Mouse (Mus musculus): ENCODE measurements around the gene Smad3.
A peak's percentile ranks its signal among the peaks of the same experiment; 100 is the strongest.

Gene Smad3

DNA sequence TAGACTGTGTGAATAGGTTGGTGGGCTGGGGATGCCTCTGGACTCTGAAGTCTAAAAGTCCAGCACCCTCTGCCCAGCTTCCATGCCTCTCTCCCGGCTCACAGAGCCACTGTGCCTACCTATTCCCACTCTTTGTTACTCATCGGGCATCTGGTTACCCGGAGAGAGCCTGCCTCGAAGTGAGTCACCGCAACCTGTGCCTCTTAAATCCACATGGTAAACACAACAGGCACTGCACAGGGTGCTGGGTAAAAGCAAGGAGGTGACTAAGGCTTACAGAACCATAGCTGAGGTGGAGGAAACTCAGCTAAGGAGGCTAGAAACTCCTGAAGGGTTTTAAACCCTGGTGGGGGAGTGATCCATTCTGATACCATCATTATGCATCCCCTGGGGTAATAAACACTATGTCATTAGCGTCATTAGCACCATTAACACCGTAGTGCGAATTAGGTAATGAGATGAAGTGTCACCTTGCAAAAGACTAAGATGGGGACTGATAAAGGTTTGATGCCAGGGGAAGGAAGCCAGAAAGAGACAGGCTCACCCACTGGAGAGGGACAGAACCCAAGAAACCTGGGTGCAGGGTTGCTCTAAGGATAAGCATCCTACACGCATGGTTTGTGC is 38.9 kb downstream of the Smad3 start:
- no peak for DNase-seq

DNA sequence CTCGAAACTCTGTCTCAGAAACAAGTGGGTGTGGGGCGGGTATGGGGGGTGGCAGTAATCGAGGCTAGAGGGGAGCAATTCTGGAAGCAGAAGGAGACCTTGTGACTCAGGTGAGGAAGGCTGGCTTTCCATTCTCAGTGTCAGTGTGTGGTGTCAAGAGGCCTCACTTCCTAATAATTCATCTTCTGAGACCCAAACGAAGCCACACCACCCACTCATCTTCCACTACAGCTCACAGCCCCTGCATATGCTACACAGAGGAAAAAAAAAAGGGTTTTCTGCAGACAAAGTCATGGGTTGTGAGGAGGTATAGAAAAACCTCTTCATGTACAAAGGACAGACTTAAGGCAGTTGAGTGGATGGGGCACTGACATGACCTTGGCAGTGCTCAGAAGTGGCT is 39.6 kb downstream of the Smad3 start:
- DNase-seq: no peak

DNA sequence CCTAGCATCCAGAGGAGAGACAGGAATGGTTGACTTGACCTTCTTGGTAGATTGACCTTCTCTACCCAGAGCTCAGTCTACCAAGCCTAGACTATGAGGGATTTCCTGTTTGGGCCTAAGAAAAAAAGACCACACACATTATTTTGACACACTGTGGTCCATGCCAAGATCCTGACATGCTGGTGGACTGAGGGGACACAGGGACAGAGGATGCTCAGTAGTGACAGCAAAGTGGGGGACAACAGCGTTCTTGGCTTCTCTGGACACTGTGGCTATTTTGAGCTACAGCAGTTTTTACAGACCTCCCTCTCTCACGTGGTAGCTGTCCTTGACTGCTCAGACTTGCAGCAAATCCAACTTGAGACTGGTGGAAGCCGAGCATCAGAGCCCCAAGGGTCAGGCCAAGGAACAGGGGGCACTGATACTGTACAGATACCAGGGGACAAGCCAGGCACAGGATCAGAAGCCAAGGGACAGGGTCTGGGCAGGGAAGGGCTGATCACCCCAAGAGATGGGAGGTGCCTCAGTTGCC is 40.3 kb downstream of the Smad3 start:
- DNase-seq: peak; percentile 60

DNA sequence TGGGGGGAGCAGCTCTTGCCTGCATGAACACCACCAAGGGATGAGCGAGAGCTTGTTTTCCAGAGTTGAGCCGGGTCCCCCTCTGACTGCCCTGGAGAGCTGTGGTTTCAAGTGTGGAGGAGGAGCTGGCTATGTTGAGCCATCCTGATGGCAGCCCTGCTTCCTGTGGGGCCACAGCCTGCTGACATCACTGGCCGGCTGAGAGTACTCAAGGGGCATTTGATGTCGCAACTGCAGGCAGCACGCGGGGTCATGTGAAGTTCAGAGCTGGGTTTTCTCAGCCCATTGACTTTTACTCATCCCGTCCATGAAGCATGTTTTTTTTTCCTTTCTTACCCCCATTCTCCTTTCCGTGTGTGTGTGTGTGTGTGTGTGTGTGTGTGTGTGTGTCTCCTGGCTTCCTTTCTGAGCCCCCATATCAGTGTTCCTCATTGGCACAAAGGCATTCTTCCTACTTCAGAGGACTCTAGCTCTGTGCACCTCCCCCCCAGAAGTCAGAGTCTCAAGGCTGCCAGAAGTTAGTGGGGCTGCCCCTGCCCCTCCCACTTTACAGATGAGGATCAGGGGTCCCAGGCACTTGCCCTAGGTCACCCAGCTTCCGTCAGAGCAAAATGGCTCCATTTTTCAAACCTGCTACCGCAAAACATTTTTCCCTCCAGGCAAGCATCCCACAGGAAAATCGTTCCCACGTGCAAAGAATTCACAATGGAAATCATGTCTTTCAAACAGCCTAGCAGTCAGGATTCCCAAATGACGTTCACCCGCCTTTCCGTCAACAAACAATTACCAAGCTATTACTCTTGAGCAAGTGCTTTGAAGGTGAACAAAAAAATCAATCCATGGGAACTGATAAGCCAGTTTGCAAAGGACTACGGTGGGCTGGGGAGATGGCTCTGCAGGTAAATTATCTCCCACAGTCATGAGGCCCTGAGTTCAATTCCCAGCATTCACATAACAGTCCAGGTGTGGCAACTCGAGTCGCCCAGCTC is 41.4 kb downstream of the Smad3 start:
- peak; percentile 90 for DNase-seq

DNA sequence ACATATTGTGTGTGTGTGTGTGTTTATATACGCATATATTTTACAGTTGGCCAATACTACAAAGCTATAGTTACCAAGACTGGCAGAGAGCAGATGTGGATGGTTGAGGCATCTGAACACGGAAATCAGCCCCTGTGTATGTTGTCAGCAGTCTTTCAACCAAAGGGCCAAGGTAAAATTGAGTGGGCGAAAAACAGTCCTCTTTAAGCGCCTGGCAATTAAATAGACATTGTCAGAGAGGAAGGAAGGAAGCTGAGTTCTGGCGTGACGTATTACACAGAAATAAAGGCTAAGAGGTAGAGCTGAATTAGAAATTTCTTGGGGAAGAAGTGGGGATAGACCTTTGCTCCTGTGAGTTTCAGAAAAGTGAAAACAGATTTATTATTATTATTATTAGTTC is 43.2 kb downstream of the Smad3 start:
- no peak for DNase-seq

DNA sequence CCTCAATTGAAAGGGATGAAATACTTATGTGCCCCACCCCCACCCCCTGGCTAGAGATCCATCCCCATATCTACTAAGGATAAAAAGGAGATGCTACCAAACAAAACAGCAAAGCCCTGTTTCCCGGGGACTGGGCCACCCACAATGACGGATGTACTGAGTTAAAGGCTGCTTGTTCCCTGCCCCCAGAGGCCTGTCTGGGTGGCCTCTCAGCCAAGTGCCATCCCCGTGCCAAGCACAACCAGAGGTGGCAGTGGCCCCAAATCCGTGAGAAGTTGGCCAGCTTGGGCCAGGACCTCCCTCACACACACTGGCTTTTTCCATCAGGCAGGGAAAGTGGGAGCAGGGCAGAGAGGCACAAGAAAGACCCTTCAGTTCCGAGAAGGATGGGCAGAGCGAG is 45.0 kb downstream of the Smad3 start:
- peak; percentile 45 for DNase-seq

DNA sequence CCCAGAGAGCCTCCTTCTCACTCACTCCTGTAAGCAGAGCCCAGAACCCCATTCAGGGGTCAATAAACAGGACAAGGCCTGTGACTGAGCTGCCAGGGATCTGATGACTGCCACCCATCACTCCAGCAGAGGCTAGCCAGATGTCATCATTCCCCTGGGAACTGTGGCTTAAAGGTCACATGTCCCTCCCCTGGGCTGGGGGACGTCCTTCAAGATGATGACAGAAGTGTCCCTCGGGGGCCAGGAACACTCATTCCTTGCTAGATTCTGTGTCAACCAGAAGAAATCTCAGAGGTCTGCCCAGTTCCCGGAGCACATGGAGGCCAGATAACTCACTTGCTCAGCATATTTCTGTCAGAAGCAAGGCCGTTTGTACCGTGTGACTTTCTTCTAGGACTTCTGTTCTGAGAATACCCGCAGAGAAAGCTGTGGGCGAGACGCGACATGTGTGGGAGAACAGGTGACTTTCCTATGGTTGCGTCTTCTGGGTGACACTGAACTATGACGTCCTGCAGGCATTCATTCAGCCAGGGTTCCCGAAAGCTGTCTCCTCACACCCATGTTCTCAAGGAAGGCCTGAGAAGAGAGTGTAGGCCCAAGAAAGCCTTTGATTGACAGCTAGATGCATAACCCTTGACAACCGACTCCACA is 46.1 kb downstream of the Smad3 start:
- DNase-seq: peak; percentile 85

DNA sequence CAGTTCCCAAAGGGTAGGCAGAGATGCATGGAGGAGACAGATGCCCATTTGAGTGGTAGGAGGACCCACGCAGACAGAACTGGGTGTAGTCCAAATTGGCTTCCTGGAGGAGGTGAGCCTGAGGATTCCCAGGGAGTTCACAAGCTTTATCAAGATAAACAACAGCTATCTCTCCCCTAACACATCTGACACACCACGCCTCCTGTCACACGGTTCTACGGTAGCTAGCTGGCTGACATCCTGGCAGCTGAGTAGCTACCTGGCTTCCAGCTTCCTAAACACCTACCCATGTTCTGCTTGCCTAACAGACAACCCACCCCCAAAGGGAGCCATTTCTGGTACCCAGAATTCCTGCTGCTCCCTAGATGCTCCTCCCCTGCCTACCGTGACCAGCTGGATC is 47.9 kb downstream of the Smad3 start:
- DNase-seq: no peak

DNA sequence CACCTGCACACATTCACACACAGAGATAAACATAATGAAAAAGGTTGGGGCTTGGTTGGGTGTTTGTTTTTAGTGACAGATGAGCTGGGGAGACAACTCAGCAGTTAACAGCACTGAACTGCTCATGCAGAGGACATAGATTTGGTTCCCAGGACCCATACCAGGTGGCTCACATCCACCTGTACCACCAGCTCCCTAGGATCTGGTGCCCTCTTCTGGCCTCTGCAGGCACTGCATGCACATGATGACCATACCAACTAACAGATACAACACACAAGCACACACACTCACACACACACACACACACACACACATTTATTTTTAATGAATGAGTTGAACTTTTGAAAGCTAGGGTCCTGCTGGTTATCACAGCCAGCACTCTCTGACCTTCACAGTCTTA is 48.5 kb downstream of the Smad3 start:
- no peak for DNase-seq

DNA sequence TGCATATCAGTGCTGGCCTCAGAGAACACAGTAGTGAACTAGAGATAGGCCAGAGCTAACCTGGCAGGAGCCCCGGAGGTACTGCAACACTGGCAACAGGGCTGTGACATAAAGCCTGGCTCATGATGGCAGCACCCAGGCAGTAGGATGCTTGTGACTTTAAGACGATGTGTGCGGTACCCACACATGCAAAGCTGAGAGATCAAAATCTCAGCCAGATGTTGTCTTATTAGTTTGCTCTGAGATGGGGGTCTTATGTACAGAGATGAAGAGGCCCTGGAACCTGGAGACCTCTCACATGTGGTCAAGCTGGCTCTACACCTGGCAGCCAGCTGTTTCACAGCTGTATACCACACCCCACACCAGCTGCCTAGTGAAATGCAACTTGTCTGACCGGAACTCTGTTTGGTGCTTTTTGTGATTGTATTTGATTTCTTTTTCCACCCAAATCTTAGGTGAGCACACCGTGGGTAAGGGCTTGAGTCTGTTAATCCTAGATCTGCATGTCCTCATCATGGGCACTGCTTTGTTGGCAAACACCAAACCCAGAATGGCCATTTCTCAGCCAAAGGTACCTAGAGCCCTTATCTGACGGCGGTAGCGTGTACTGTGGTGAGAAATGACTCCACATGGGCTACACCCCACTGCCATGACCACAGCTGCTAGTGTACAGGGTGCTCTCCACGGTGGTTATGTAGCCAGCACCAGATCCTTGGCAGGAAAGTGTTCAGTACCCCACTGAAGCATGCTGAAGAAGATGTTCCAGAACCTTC is 49.8 kb downstream of the Smad3 start:
- DNase-seq: no peak

DNA sequence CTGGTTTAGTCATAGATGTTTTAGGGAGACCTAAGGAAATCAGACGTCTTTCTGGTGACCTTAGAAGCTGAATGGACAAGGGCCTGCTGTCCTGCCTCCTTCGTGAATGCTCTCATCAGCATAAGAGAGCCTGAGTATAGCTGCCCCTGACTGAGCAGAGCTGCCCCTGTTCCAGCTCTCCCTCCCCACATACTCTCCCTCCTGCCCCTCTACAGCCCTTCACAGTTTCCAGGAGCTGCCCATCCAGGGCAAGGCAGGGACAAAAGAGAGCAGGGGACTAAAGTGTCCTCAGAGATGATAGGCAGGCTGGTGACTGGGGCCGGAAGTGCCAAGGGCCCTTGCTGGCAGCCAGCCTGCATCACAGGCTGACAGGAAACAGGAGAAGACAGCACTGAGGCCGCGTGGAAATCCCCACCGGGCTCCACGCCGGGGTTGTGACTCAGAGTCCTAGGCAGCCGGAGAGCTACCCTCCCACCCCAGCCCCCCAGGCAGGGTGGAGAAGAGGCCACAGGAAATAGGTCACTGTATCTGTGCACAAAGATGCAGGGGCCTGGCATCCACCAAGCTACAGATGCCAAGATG is 51.6 kb downstream of the Smad3 start:
- peak; percentile 84 for DNase-seq

DNA sequence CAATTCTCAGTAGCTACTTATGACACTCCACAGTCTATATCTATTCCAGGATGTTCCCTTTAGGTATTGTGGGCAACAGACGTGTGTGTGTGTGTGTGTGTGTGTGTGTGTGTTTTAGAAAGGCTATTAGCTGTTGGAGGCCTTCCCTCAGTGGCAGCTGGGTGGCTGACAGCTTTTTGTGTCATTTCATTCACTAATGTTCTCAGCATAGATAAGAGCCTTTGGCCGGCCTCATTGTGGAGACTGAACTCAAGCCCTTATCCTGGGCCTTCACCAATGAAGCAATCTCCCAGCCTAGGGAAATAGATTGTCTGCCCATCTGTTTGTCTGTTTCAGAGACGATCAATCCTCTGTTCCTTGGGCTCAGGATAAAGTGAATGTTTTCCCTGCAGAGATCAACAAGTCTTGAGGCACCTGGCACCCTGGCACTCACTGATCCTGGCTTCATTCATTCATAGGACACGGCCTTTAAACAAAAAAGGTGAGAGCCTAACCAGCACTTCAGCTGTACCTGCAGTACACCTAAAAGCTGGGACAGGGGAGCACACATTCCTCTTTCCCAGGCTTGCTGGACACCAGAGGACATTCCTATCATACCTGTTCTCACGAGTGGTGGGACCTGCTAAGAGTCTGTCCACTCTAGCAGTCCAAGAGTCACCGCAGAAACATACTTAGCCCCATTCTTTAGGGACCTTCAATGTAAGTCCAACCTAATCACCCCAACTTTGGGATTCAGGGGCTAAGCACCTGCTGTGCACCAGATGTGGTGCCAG is 52.6 kb downstream of the Smad3 start:
- no peak for DNase-seq

DNA sequence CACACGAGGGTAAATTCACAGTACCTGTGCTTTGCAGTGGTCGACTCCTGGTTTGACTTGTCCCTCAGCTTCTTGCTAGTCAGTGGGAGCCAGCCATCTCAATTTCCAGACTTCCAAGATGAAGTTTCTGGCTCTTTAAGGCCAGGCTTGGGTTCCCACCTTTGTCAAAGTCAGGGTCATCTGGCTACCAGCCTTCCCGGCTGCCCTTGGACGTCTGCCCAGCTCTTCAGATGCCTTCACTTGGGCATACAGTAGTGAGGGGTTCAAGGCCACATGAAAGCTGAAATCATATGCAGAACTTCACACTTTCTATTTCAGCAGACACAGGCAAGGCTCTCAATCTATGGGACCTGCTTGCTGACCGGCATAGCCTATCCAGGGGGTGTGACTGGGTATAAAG is 53.7 kb downstream of the Smad3 start:
- DNase-seq: no peak

DNA sequence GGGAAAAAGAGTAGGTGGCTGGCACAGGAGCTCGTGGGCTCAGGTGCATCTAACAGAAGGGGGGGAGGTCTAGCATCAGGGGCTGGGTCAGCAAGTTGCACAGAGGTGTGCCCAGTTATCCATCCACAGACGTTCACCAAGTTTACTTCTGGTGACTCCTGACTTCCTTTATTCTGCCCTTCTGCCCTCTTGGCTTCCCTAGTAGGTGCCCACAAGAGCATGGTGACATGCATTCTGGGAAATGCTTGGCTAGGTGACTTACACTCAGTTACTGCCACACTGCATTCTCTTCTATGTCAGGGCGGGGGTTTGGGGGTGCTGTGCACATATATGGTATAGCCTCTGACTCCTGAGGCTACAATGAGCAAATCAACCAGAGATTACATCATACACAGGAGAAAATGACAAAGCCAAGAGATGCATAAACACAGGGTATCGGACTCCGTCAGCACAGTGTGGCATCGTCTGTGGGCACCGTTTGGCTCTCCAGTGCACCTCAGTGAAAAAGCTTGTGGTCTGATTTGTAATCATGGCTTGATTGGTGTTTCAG is 54.5 kb downstream of the Smad3 start:
- DNase-seq: no peak

DNA sequence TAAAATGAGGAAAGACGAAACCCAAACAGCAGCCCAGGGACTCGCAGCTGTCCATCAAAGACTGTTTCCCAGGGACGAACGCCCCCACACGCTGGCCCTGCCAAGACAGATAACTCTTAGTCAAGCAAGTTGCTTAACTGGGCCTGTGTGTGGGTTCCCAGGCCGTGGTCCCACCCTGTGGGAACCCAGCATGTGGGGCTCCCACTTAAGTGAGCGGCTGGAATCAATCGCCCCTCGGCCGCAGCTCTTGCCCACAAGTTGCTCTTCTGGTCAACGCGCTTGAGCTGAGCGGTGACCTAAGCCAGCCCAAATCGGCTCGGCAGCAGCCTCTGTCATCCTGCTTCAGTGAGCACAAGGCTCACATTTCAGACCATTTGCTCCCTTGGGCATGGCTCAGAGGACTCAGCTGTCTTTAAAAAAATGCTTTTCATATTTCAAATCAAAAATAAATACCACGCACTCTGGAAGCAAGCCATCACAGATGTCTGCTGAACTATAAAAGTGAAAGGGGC is 55.2 kb downstream of the Smad3 start:
- DNase-seq: peak; percentile 52

DNA sequence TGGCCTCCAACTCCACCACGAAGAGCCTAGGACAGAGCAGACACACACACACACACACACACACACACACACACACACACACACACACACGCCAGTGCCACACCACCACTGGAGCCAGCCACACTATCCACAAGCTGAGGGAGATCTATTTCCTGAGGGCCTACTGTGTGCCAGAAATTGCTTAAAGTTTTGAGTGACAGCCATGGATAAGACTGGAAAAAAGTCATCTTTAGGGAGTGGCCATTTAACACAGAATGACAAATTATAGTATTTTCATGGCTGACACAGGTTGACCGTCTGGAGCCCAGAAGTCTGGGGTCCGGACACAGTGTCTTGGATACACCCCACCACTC is 55.9 kb downstream of the Smad3 start:
- no peak for DNase-seq

DNA sequence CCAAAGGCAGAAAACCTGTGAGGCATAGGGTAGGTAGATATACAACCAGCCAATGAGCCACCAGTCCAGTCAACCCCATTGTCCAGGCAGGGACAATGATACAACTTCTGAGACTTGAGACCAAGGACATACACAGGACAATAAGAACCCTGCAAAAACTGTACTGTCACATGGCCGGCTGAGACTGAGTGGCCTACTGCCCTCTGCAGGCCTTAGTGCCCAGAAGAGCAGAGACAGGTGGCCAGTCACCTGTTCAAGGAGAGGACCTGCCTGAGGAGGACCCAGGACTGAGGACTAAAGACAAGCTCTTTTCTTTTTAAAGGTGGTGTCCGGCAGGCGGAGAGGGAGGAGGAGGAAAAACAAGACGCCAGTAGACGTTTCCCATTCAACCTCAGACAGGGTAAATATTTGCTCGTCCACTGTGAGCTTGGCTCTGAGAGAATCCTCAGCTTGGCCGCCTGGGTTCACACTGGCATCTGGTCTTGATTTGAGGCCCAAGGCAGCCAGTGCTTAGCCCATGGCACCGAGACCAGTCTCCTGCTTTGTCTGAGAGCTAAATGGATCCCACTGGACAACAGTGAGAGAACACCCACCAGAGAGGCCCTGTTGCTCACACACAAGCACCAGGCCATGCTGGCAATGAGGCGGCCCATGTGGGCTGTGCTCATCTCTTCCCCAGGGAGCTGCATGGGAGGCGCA is 56.4 kb downstream of the Smad3 start:
- no peak for DNase-seq

DNA sequence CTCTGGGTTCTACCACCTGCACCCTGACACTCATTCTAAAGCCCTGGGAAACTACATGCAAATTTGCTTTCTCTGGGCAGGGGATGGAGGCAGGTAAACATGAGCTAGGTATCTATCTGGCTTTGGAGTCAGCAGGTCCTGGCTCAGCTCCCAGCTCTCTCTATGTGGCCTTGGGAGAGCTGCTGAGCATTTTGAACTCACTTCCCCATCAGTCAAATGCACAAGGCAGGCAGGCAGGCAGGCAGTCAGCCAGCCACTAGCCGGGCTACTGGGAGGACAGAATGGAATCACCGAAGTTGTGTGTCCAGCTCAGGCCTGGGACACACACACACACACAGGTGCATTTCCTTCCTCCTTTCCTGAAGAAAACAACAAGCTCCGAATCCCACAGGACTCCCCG is 58.6 kb downstream of the Smad3 start:
- no peak for DNase-seq

DNA sequence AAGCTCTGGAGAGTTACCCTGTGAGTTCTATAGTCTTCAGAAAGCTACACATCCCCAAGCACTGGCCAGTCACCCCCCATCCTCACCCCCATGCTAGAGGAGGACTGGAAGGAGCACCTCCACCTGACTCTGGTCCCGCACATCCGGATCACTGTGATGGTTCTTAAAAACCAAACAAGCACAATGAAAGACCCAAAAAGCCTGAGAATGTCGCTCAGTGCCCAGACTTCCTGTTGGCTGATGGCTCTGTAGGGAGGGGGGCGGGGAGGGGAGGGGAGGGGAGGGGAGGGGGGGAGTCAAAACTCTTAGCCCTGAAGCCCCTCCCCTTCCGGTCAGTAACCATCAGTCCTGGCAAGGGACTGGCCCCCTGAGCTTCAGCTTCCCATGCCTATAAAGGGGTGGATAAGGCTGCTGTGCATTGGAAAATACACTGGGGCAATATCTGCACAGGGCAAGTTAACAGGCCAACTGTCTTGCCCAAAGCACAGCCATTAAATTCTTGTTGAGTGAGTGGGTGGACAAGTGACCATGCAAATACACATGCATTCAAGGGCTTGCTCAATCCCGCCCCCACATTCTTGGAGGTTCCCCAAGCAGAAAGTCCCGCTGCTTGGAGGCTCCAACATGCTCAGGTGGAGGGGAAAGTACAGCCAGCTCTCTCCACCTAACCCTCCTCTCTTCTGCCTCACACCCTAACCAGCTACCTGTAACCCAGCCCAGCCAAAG is 59.3 kb downstream of the Smad3 start:
- DNase-seq: peak; percentile 59

DNA sequence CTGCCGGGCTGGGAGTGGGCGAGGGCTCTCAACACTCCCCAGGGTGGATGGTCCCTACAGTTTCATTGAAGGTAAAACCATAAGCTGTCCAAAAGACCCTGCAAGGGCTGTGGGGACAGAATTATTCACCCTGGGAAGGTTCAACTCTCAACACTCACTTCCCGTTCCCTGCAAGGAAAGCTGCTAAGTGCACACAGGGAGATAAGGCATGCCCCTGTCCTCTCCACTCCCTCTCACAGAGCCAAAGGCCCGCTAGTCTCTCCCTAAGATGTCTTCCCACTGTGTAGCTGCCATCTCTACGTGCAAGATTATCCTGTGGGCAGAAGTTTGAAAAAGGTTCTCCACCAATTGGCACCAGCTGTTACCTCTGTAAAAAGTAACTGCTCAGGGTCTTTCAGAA is 60.2 kb downstream of the Smad3 start:
- DNase-seq: no peak
